Mouse (Mus musculus) stomach, embryonic 15.5 days (tissue): ENCODE data around the gene Ssh2. TPM values are rescaled to one million over a fixed set of nuclear protein-coding genes. Genes with fewer than 3 reads are reported as not detected.

Experiments used
- ATAC-seq: fragments of 200-750 bp; cut with Nextera tagmentation; 2 replicates; pipeline ENCODE4 v1.8.0; 2017; ENCODE audit warnings: low read depth, moderate number of reproducible peaks, moderate TSS enrichment; ENCODE audit not compliant: insufficient read depth, low FRiP score
- H3K27ac ChIP-seq: fragments of 300-500 bp; sonication (generic); 2 replicates; pipeline ENCODE4 v1.5.1; 2015; ENCODE audit warnings: mild to moderate bottlenecking, inconsistent platforms
- H3K27me3 ChIP-seq: fragments of 300-500 bp; sonication (generic); replicated peaks from 2 replicates; pipeline ENCODE4 v1.6.1; 2015; ENCODE audit warnings: inconsistent platforms
- H3K36me3 ChIP-seq: fragments of 300-500 bp; sonication (generic); 2 replicates; pipeline ENCODE4 v1.6.1; 2015; ENCODE audit warnings: inconsistent platforms
- H3K4me1 ChIP-seq: fragments of 300-500 bp; sonication (generic); 2 replicates; pipeline ENCODE4 v1.6.1; 2015; ENCODE audit warnings: inconsistent platforms
- H3K4me2 ChIP-seq: fragments of 300-500 bp; sonication (generic); 2 replicates; pipeline ENCODE4 v1.6.1; 2015; ENCODE audit warnings: mild to moderate bottlenecking, inconsistent platforms
- H3K4me3 ChIP-seq: fragments of 300-500 bp; sonication (generic); replicated peaks from 2 replicates; pipeline ENCODE4 v1.5.1; 2015; ENCODE audit warnings: inconsistent platforms
- H3K9ac ChIP-seq: fragments of 300-500 bp; sonication (generic); 2 replicates; pipeline ENCODE4 v1.6.1; 2015; ENCODE audit warnings: inconsistent platforms
- H3K9me3 ChIP-seq: fragments of 300-500 bp; sonication (generic); 2 replicates; pipeline ENCODE4 v1.6.1; 2016; ENCODE audit warnings: inconsistent platforms
- WGBS: fragments of 180-500 bp; shearing (Covaris S2); methylation state at CpG from one replicate; pipeline ENCODE4 v1.1.7; 2015; 5-methylcytosine and 5-hydroxymethylcytosine counted together
- polyA plus RNA-seq: library from polyadenylated mRNA; unstranded; fragments of >200 nt; fragmentation: Nextera tagmentation; extraction: Ambion mirVana; gene quantifications from 2 replicates; pipeline ENCODE4 v1.2.1, GENCODE M21; 2015

The Ssh2 gene
- polyA plus RNA-seq, 1 experiment from 2014 or later, result 6.9 TPM

DNA sequence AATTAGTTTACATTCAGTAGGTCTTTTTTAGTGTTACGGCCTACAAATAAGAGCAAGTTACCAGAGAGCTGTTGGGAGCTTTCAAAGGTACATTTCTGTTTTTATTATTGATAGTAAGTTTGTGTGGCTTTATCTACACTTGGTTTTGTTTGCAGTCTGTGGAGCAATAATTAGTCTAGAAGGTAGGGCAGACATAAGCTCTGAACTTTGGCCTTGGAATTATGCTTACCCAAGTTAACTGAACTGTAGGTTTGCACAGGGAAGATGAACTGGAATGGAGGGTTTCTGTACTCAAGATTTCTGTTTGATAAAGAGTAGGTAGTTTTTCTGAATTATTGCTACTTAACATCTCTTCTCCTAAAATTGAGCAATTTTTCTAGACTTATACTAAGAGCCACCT lies 141.8 kb downstream of the Ssh2 start:
- H3K4me2 ChIP-seq, result no peak overlapping the region
- no peak overlapping the region for H3K9ac ChIP-seq
- no peak overlapping the region for H3K27ac ChIP-seq
- H3K4me1 ChIP-seq, result no peaks in the 10 kb centered on the region
- H3K36me3 ChIP-seq, result no peaks in the 10 kb centered on the region
- H3K4me3 ChIP-seq, result no peak overlapping the region
- WGBS, result 76% methylated on average over 1 of the region's 1 CpGs
- H3K9me3 ChIP-seq, result no peaks in the 10 kb centered on the region
- ATAC-seq, result no peak
- H3K27me3 ChIP-seq, result no peaks in the 10 kb centered on the region

DNA sequence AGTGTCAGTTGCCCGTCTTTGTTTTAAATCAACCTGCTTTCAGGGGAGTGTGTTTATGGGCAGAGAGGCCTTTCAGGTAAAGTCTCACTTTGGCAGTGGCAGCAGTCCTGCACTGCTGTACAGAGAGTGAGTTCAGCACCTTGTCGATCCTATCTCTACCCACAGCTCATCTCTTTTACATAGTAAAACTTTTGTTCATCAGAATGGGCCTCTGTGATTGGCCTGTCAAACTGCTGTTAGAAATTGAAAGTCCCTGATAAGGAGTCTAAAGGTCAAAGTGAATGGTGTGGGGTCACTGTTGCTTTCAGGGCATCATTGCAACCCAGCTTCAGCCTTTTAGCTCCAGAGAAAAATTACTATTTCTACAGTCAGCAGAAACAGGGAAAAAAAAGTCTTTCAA lies 147.4 kb downstream of the Ssh2 start:
- 62% methylated on average over 2 of the region's 2 CpGs for WGBS
- H3K9me3 ChIP-seq, result no peaks in the 10 kb centered on the region
- no peaks in the 10 kb centered on the region for H3K4me1 ChIP-seq
- H3K4me2 ChIP-seq, result no peak overlapping the region
- H3K27ac ChIP-seq, result no peak overlapping the region
- no peak for ATAC-seq
- no peaks in the 10 kb centered on the region for H3K27me3 ChIP-seq
- H3K9ac ChIP-seq, result no peak overlapping the region
- no peak overlapping the region for H3K4me3 ChIP-seq
- H3K36me3 ChIP-seq, result no peaks in the 10 kb centered on the region

DNA sequence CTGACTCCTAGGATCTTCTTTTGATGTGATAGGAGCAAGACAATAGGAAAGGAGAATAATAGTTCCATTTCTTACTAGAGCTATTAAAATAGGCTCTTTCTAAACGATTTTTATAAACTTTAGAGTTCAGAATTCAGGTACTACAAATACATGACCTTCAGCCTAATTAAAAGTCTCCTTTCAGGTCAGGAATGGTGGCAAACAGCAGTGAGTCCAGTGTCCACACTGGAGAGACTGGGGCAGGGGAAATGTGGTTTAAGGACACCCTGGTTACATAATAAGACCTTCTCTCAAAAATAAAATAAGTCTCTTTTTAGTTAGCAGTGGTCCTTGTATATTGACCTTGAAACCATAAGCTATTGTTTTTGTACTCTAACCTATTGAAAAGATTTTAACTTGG lies 148.3 kb downstream of the Ssh2 start:
- Histone ChIP-seq H3K9ac (no peak overlapping the region), H3K4me2 (no peak overlapping the region), H3K4me1 (no peaks in the 10 kb centered on the region), H3K9me3 (no peaks in the 10 kb centered on the region), H3K27me3 (no peaks in the 10 kb centered on the region), H3K27ac (no peak overlapping the region), H3K4me3 (no peak overlapping the region), H3K36me3 (no peaks in the 10 kb centered on the region)
- ATAC-seq, result no peak
- 61% methylated on average over 1 of the region's 1 CpGs for WGBS

DNA sequence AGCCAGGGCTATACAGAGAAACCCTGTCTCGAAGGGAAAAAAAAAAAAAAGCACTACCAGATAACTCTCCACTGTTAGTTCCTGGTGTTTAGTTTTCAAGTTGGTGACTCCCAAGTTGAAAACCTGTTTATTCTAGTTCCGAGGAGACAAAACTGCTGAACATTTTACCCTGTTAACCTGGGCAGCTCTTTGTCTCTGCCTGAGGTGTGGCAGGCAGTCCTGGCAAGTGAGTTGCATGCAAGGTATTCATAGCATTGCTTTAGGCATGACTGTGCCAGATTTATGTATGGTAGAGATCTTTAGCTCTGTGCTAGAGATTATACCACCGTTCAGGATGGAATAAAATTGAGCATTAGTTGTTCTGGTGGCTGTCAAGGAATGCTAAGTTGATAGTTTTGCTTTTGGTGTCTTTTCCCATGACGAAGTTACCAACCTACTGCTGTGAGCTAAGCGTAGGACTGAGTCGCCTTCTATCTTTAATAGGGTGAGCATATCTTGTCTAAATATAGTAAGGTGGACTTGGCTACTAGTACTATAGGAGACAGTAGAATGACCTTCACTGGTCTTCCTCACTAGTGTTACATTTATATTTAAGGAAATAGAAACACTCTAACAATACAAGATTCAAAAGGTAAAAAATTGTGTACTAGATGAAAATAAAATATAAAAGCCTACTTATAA lies 149.8 kb downstream of the Ssh2 start:
- H3K27me3 ChIP-seq, result no peaks in the 10 kb centered on the region
- no peak overlapping the region for H3K9ac ChIP-seq
- H3K9me3 ChIP-seq, result no peaks in the 10 kb centered on the region
- H3K4me1 ChIP-seq, result no peaks in the 10 kb centered on the region
- no peaks in the 10 kb centered on the region for H3K36me3 ChIP-seq
- H3K4me3 ChIP-seq, result no peak overlapping the region
- WGBS, result 79% methylated on average over 6 of the region's 6 CpGs
- H3K27ac ChIP-seq, result no peak overlapping the region
- ATAC-seq, result no peak
- no peak overlapping the region for H3K4me2 ChIP-seq

DNA sequence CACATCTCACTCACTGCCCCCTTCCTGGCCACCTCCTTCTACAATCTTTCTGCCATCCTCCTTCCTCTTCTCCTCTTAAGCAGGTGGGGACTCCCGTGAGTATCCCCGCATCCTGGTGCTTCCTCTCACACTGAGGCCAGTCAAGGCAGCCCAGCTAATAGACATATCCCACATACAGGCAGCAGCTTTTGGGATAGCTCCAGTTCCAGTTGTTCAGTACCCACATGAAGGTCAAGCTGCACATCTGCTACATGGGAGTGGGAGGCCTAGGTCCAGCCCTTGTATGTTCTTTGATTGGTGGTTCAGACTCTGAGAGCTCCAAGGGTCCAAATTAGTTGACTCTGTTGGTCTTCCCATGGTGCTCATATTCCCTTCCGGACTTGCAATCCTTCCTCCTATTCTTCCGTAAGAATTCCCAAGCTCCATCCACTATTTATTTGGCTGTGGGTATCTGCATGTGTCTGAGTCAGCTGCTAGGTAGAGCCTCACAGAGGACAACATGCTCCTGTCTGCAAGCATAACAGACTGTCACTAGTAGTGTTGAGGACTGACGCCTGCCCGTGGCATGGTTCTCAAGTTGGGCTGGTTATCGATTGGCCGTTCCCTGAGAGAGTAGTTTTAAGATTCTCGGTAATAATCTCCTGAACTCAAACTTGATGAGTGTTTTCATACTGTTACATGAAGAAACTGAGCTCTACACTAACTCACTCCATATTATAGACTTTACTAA lies 151.6 kb downstream of the Ssh2 start:
- H3K36me3 ChIP-seq, result no peaks in the 10 kb centered on the region
- ATAC-seq, result no peak
- no peaks in the 10 kb centered on the region for H3K4me1 ChIP-seq
- H3K9ac ChIP-seq, result no peak overlapping the region
- H3K9me3 ChIP-seq, result no peaks in the 10 kb centered on the region
- no peak overlapping the region for H3K27ac ChIP-seq
- no peak overlapping the region for H3K4me2 ChIP-seq
- H3K4me3 ChIP-seq, result no peak overlapping the region
- H3K27me3 ChIP-seq, result no peaks in the 10 kb centered on the region
- 91% methylated on average over 9 of the region's 9 CpGs for WGBS

DNA sequence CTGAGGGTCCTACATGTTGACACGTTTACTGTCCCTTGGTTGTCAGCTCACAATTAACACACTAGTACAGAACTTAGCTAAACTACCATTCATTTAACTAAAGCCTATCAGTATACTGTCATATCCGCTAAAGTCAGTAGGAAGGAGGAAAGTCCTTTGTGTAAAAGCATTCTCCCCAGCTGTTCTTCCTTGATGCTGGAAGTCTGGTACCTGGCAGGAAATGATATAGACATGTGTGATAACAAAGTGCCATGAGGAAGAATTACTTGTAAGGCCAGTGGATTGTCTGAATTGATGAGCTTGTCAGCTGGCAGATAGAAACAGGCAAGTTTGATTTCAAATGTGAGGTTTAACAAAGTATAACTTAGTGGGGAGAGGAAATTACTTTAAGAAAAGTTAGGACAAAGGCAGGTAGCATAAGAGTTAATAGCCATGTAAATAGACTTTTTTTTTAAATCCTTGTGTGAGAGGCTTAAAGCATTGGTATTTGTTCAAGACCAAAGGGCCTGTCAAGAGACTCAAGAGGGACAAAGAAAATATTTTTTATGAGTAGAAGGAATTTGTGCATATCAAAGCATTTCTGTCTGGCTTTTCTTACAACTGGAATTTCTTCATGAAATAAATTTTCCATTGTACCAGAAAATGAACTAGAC lies 153.2 kb downstream of the Ssh2 start:
- Histone ChIP-seq H3K27ac (no peak overlapping the region), H3K4me1 (no peaks in the 10 kb centered on the region), H3K36me3 (no peaks in the 10 kb centered on the region), H3K4me2 (no peak overlapping the region), H3K9ac (no peak overlapping the region), H3K9me3 (no peaks in the 10 kb centered on the region), H3K27me3 (no peaks in the 10 kb centered on the region), H3K4me3 (no peak overlapping the region)
- ATAC-seq, result no peak
- 68% methylated on average over 2 of the region's 2 CpGs for WGBS

DNA sequence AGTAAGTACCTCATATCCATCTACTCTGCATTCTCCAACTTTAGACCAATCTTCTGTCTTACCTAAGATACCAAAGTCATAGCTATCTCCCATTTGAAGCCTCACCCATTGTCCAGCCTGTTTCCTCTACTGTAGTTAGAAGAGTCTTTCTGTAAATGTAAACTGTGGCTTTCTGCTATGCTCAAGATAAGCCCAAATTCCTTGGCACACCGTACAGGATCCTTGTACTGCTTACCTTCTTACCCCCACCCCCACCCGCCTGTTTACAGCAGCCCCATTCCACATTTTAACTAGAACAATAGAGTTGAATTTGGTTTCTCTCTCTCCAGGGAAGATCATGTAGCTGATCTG lies 153.7 kb downstream of the Ssh2 start:
- H3K36me3 ChIP-seq, result no peaks in the 10 kb centered on the region
- 39% methylated on average over 2 of the region's 2 CpGs for WGBS
- no peak overlapping the region for H3K4me3 ChIP-seq
- no peak overlapping the region for H3K9ac ChIP-seq
- H3K4me1 ChIP-seq, result no peaks in the 10 kb centered on the region
- no peak overlapping the region for H3K27ac ChIP-seq
- no peak for ATAC-seq
- no peaks in the 10 kb centered on the region for H3K9me3 ChIP-seq
- H3K27me3 ChIP-seq, result no peaks in the 10 kb centered on the region
- H3K4me2 ChIP-seq, result no peak overlapping the region

DNA sequence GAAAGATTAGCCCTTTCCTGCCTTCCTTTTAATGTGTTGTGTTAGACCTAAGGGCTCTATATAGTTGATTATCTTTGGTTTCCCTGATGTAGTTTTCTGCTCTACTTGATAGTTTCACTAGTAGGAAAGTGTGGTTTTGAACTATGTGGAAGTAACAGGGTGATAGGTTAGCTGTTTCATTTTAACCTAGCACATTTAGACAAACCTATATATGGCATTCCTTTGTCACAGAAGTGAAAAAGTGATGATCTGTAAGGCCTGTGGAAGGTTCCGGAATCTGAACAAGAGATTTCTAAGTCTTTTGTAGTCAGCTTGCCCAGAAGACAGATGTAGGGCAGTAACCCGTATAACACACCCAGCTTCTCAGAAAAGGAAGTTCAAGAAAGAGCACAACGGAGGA lies 155.0 kb downstream of the Ssh2 start:
- Histone ChIP-seq H3K9me3 (no peaks in the 10 kb centered on the region), H3K4me2 (no peak overlapping the region), H3K36me3 (no peaks in the 10 kb centered on the region), H3K27me3 (no peaks in the 10 kb centered on the region), H3K9ac (no peak overlapping the region), H3K4me3 (no peak overlapping the region), H3K4me1 (no peaks in the 10 kb centered on the region), H3K27ac (no peak overlapping the region)
- WGBS, result 74% methylated on average over 3 of the region's 3 CpGs
- ATAC-seq, result no peak

DNA sequence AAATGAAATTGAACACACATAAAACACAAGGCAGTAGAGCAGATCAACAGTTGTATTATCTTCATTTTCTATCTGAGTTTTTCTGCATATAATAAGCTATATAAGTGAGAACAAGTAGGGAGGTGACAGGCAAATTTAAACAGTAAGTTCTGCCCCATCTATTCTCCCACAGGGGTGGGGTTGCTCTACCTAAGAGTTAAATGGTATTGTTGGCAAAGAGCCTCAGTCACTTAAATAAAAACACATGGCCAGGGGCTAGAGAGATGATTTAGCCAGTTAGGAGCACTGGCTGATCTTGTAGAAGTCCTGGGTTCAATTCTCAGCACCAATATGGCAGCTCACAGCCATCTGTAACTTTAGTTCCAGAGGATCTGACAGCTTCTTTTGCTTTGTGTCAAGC lies 155.6 kb downstream of the Ssh2 start:
- Histone ChIP-seq H3K4me1 (no peaks in the 10 kb centered on the region), H3K4me3 (no peak overlapping the region), H3K36me3 (no peaks in the 10 kb centered on the region), H3K27me3 (no peaks in the 10 kb centered on the region), H3K9me3 (no peaks in the 10 kb centered on the region), H3K9ac (no peak overlapping the region), H3K4me2 (no peak overlapping the region), H3K27ac (peak overlapping the region; percentile 57; the same call in 1 of the 2 replicates)
- no peak for ATAC-seq

DNA sequence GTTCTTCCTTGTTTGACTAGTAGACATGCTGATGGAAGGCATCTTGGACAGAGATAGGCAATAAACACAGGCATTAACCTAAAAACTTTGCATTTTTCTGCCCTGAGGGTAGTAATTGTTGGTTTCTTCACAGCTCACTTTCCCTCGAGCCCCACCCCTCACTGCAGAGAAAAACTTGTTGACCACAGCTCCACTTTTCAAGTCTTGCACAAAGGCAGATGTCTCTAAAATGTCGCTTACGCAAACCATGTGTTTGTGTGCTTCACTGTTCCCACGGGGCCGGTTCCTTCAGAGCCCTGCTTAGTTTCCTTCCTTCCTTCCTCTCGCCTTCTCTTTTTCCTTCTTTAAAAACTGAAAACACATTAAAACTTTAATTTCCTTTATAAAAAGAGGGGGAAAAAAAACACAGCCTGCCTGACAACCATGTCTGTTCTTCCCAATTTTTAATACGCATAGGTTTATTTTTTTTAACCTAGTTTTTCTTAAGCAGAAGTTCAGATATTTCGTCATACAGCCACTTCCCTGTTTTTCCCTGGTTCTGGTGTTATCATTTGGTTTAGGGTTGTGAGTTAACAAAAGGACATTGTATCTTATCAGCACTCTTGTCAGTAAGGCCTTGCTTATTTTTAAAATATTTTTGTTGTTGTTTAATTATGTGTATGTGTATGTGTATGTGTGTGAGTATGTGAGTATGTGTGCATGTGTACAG lies 156.3 kb downstream of the Ssh2 start:
- H3K27me3 ChIP-seq, result no peaks in the 10 kb centered on the region
- H3K4me3 ChIP-seq, result no peak overlapping the region
- no peak overlapping the region for H3K9ac ChIP-seq
- WGBS, result 40% methylated on average over 8 of the region's 8 CpGs
- ATAC-seq, result no peak
- H3K4me1 ChIP-seq, result no peaks in the 10 kb centered on the region
- no peak overlapping the region for H3K4me2 ChIP-seq
- H3K36me3 ChIP-seq, result no peaks in the 10 kb centered on the region
- no peaks in the 10 kb centered on the region for H3K9me3 ChIP-seq
- no peak overlapping the region for H3K27ac ChIP-seq

DNA sequence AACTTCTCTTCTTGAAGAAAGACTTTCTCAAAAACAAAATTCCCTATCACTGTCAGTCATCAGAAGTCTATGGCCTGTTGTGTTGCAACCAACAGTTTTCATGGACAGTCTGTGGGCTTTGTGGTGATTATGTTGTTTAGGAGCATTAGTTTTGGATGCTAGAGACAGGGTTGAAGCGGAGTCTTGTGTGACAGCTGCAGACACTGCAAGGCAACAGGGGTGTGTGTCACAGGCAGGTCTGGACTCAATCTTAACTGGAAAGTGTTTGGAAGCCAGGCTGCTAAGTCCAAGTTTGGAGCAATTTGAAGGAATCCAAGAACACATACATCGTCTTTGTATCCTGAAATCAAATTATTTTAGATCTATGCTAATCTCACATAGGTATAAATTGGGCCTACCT lies 162.5 kb downstream of the Ssh2 start:
- no peaks in the 10 kb centered on the region for H3K27me3 ChIP-seq
- no peaks in the 10 kb centered on the region for H3K9me3 ChIP-seq
- H3K27ac ChIP-seq, result no peak overlapping the region
- no peaks in the 10 kb centered on the region for H3K4me1 ChIP-seq
- no peak for ATAC-seq
- H3K36me3 ChIP-seq, result no peaks in the 10 kb centered on the region
- H3K4me2 ChIP-seq, result no peak overlapping the region
- no peak overlapping the region for H3K9ac ChIP-seq
- H3K4me3 ChIP-seq, result no peak overlapping the region
- WGBS, result 82% methylated on average over 2 of the region's 2 CpGs

DNA sequence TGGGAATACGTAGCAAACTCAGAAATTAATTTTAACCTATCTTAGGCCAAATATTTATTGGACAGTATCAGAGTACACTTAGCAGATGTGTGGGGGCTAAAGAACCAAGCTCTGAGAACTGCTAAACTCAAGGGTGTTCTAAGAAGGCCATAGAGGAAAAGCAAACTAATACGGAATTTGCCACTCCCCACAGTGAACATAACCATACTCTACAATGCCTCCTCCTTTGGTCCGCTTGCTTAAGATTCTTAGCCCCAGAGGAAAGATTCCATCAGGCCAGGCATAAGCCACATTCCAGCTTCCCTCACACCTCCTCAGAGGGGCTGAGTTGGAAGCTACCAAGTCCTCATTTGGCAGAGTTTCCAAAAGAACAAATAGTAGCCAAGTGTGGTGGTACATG lies 165.1 kb downstream of the Ssh2 start:
- Histone ChIP-seq H3K27ac (no peak overlapping the region), H3K9ac (no peak overlapping the region), H3K4me2 (no peak overlapping the region), H3K36me3 (no peaks in the 10 kb centered on the region), H3K9me3 (no peaks in the 10 kb centered on the region), H3K4me3 (no peak overlapping the region), H3K27me3 (no peaks in the 10 kb centered on the region), H3K4me1 (no peaks in the 10 kb centered on the region)
- WGBS, result 81% methylated on average over 3 of the region's 3 CpGs
- ATAC-seq, result no peak
